Mouse (Mus musculus) heart, embryonic 10.5 days (tissue): ENCODE results near the gene Tmem139. TPM values are rescaled to one million over a fixed set of nuclear protein-coding genes. Genes with fewer than 3 reads are reported as not detected.

Source experiments
- DNase-seq: peaks from one replicate; pipeline ENCODE4 v3.0.0-alpha.2; 2017; ENCODE audit warnings: low spot score
- H3K27ac ChIP-seq: fragments of 300-500 bp; sonication (generic); 2 replicates; pipeline ENCODE4 v1.5.1; 2016; ENCODE audit warnings: mild to moderate bottlenecking
- H3K27me3 ChIP-seq: fragments of 300-500 bp; sonication (generic); 2 replicates; pipeline ENCODE4 v1.6.1; 2016; ENCODE audit warnings: mild to moderate bottlenecking; ENCODE audit not compliant: poor library complexity, insufficient read depth, severe bottlenecking
- H3K36me3 ChIP-seq: fragments of 300-500 bp; sonication (generic); 2 replicates; pipeline ENCODE4 v1.6.1; 2016; ENCODE audit warnings: mild to moderate bottlenecking, moderate library complexity
- H3K4me1 ChIP-seq: fragments of 300-500 bp; sonication (generic); 2 replicates; pipeline ENCODE4 v1.6.1; 2016; ENCODE audit warnings: mild to moderate bottlenecking
- H3K4me3 ChIP-seq: fragments of 300-500 bp; sonication (generic); 2 replicates; pipeline ENCODE4 v1.5.1; 2016; ENCODE audit warnings: mild to moderate bottlenecking, moderate library complexity
- H3K9me3 ChIP-seq: fragments of 300-500 bp; sonication (generic); 2 replicates; pipeline ENCODE4 v1.6.1; 2016; ENCODE audit warnings: mild to moderate bottlenecking, moderate library complexity
- WGBS: fragments of 180-500 bp; shearing (Covaris S2); methylation state at CpG from one replicate; pipeline ENCODE4 v1.1.7; 2016; 5-methylcytosine and 5-hydroxymethylcytosine counted together
- polyA plus RNA-seq: library from polyadenylated mRNA; unstranded; fragments of >200 nt; fragmentation: Nextera tagmentation; extraction: Ambion mirVana; gene quantifications from 2 replicates; pipeline ENCODE4 v1.2.1, GENCODE M21; 2016

Gene Tmem139
- polyA plus RNA-seq, 1 experiment from 2014 or later = 0.41 TPM

DNA sequence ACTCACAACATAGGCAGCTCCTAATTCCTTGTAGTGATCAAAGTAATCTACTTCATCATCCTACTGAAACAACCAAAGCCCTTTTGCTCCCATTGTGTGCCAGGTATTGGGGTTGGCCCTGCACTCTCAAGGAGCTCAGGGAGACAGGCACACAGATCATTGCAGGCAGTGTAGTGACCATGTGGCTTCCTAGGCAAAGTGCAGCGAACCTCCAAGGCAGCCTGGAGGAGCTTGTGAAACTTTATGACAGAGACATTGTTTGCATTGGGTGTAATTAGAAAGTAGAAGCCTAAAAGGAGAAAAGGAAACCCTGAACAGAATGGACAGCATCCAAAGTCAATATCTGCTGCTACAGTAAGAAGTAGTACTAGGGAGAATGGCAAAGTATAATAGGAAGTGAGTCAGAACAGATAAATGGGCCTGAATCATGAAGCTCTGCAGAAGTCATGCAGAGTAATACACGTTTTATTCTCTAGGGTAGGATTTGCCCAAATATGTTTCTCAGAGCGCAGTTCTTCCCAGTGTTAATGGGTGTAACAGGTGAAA is 33.9 kb downstream of the Tmem139 start:
- Histone ChIP-seq H3K9me3 (no peaks in the 10 kb centered on the region), H3K36me3 (peaks cover 47% of the 10 kb centered on the region), H3K27ac (no peak overlapping the region), H3K27me3 (no peaks in the 10 kb centered on the region), H3K4me3 (no peak overlapping the region), H3K4me1 (no peaks in the 10 kb centered on the region)
- DNase-seq = no peak
- 76% methylated on average over 3 of the region's 3 CpGs for WGBS

DNA sequence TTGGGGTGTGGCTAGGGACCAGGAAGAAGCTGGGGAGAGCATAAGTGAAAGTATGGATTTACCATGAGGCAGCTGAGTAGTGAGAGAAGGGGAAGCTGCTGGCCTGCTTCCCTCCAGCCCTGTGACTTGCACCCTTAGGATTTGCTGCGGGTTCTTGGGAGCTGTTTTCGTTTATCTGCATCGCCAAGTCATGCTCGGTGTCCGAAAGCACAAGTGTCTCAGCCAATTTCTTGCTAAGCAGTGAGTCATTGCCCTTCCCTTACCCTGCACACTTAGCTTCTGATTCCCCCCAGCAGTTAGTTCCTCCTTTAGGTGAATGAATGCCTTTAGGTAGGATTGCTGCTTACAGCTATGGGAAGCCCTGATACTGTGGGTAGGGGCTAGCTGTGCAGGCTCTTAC is 37.6 kb downstream of the Tmem139 start:
- no peak overlapping the region for H3K4me3 ChIP-seq
- peak; percentile 66 for DNase-seq
- 74% methylated on average over 5 of the region's 5 CpGs for WGBS
- H3K27me3 ChIP-seq = no peaks in the 10 kb centered on the region
- H3K4me1 ChIP-seq = no peaks in the 10 kb centered on the region
- peaks cover 20% of the 10 kb centered on the region for H3K36me3 ChIP-seq
- no peak overlapping the region for H3K27ac ChIP-seq
- no peaks in the 10 kb centered on the region for H3K9me3 ChIP-seq

DNA sequence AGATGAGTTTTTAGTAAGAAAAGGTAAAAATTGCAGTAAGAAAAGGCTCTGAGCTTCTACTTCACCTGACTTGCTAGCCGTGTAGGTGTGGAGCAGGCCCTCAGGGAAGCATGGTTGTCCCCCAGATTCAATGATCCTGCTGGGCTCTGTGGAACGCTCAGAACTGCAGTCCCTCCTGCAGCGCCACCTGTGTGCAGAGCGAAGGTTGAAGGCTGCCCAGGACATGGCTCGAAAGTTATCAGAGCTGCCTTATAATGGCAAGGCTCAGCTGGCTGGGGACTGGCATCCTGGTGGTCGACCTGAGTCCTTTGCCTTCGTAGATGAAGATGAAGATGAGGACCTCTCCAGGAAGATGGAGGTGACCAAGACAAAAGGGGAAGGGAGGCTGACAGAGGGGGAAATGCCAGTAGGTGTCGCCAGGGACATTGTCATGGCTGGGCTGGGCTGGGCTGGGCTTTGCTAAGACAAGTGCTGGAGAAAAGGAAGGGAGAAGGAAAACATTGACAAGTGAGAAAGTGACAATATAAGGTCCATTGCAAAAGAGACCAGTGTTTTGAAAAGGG is 48.1 kb downstream of the Tmem139 start:
- Histone ChIP-seq H3K27ac (no peak overlapping the region), H3K4me1 (no peaks in the 10 kb centered on the region), H3K9me3 (no peaks in the 10 kb centered on the region), H3K27me3 (no peaks in the 10 kb centered on the region), H3K36me3 (peaks cover 42% of the 10 kb centered on the region), H3K4me3 (no peak overlapping the region)
- 42% methylated on average over 8 of the region's 8 CpGs for WGBS
- DNase-seq = peak; percentile 72

DNA sequence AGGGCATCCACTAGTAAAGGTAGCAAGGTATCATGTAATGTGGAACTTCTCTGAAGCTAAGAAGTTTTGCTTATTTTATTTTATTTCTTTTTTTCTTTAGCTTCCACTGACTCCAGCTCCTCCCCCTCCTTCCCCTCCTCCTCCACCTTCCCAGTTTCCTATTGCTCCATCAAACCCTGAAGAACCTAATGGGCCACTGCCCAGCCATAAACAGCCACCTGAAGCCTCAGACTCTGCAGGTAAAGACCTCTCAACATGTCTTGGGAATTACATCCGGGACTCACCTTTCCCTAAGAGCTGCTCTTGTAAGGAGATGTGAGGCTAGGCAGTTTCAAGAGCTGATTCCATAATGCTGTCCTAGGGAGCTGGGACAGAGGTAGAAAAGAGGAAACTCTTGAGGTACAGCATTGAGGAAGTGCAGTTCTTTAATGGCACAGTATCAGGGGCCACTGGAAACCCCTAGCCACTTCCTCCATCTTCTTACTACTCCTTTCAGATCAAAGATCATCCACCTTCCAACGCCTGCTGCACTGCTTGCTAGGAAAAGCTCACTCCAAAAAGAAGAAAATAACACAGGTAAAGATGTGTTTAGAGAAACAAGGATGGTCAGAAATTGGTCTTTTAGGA is 48.8 kb downstream of the Tmem139 start:
- no peaks in the 10 kb centered on the region for H3K27me3 ChIP-seq
- H3K4me3 ChIP-seq = no peak overlapping the region
- H3K4me1 ChIP-seq = no peaks in the 10 kb centered on the region
- DNase-seq = peak; percentile 9
- peaks cover 42% of the 10 kb centered on the region for H3K36me3 ChIP-seq
- H3K27ac ChIP-seq = no peak overlapping the region
- 87% methylated on average over 2 of the region's 2 CpGs for WGBS
- no peaks in the 10 kb centered on the region for H3K9me3 ChIP-seq

Other genes starting within 250 kb of the Tmem139 start
- gene Sva, start 223.6 kb upstream of the Tmem139 start, polyA plus RNA-seq = not detected in 2 replicates
- gene Tas2r139, start 121.0 kb upstream of the Tmem139 start, polyA plus RNA-seq = not detected in 2 replicates
- gene Tas2r144, start 46.6 kb upstream of the Tmem139 start, polyA plus RNA-seq = not detected in 2 replicates
- 9.7 and 13.8 TPM in 2 replicates for gene Gstk1, start 16.0 kb upstream of the Tmem139 start, polyA plus RNA-seq
- 40.8 and 45.2 TPM in 2 replicates for gene Casp2, start 3.0 kb downstream of the Tmem139 start, polyA plus RNA-seq
- gene Clcn1, start 24.7 kb downstream of the Tmem139 start, polyA plus RNA-seq = 0.59 and 0.67 TPM in 2 replicates
- gene Fam131b, start 62.7 kb downstream of the Tmem139 start, polyA plus RNA-seq = 0.21 and 0.30 TPM in 2 replicates
- 165 and 193 TPM in 2 replicates for gene Zyx, start 87.7 kb downstream of the Tmem139 start, polyA plus RNA-seq
- gene Epha1, start 111.3 kb downstream of the Tmem139 start, polyA plus RNA-seq = 3.0 and 4.8 TPM in 2 replicates
- not detected in 2 replicates for gene Tas2r143, start 138.3 kb downstream of the Tmem139 start, polyA plus RNA-seq
- not detected in 2 replicates for gene Tas2r135, start 143.5 kb downstream of the Tmem139 start, polyA plus RNA-seq
- gene Tas2r126, start 172.6 kb downstream of the Tmem139 start, polyA plus RNA-seq = not detected in 2 replicates
- gene Olfr458, start 203.2 kb downstream of the Tmem139 start, polyA plus RNA-seq = 0.19 TPM in 1 of 2 replicates, not detected in the other
- not detected in 2 replicates for gene Olfr457, start 214.4 kb downstream of the Tmem139 start, polyA plus RNA-seq
- 0.13 TPM in 1 of 2 replicates, not detected in the other for gene Olfr456, start 225.2 kb downstream of the Tmem139 start, polyA plus RNA-seq